Mouse (Mus musculus) MEL (cell line): ENCODE measurements at regions not wholly inside any gene's neighbourhood (a gene's known extent, or its start where the extent isn't known, plus 50 kb on each side); places are given as distances from the start of the nearest gene placed in this dataset.

Experiments
- CTCF ChIP-seq, 3 experiments: IDR thresholded peaks in 2 of 3; conservative IDR thresholded peaks in 1 of 3; 2 replicates each; pipeline ENCODE4 v1.5.1; 2011 to 2012; ENCODE audit warnings: low read length in 3 of 3, low read depth in 2 of 3, mild to moderate bottlenecking in 2 of 3, improper control_type of control experiment in 1 of 3, inconsistent platforms in 1 of 3, mixed read lengths in 1 of 3, moderate library complexity in 1 of 3; ENCODE audit not compliant: control insufficient read depth in 1 of 3, insufficient read depth in 1 of 3, poor library complexity in 1 of 3, severe bottlenecking in 1 of 3
- HCFC1 ChIP-seq: IDR thresholded peaks from 2 replicates; pipeline ENCODE4 v1.6.1; 2012; ENCODE audit warnings: low read depth, mild to moderate bottlenecking, inconsistent platforms, low read length, improper control_type of control experiment, moderate library complexity
- JUND ChIP-seq: IDR thresholded peaks from 2 replicates; pipeline ENCODE4 v1.6.1; 2011; ENCODE audit warnings: low read depth, mild to moderate bottlenecking, improper control_type of control experiment, low read length
- MXI1 ChIP-seq: IDR thresholded peaks from 2 replicates; pipeline ENCODE4 v1.6.1; 2011; ENCODE audit warnings: mild to moderate bottlenecking, low read depth, low read length, improper control_type of control experiment
- TAL1 ChIP-seq: IDR thresholded peaks from 2 replicates; pipeline ENCODE4 v1.6.1; 2012; ENCODE audit warnings: mild to moderate bottlenecking, inconsistent platforms, low read length, moderate library complexity, mixed read lengths

DNA sequence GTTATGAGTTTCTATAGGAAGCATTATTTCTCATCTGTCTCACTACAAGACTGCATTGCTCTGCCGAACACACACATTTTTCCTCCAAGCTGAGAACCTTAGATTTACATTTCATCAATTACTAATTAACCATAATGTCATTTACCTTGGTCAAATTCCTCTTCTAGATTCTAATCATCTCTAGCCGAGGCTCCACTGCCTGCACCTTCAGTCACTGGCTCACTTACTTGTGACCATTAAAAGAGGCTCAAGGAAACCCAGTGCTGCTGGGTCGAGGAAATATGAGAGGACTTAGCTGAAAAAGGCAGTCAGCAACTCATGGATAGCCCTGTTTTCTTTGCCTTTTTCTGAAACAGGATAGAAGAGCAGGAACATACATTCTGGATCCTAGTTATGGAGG lies 103.4 kb upstream of the Cited2 start:
- TF ChIP-seq MXI1 (no peak), CTCF (IDR thresholded peaks at IDR 0.05 in 2 of 3, conservative IDR thresholded peaks at IDR 0.05 in 1 of 3; ENCODE audit: control insufficient read depth in 1 of 3, insufficient read depth in 1 of 3, low read depth in 2 of 3, low read length in 3 of 3, poor library complexity in 1 of 3, severe bottlenecking in 1 of 3) (no peak), TAL1 (no peak), HCFC1 (no peak), JUND (no peak)
